Mouse (Mus musculus): ENCODE results near the gene Pias1.

Pias1 gene

GRCm38 (mm10) chr9:62987824-62988223, at the start of gene Pias1:
Gene Pias1 (minus strand): TSS chr9:62987924.
- DNase-seq (ENCODE audit: low read depth in 1 of 2, low spot score in 2 of 2), result no peak

- DNase-seq (ENCODE audit: low read depth in 1 of 2, low spot score in 2 of 2), result no peak
These were observed 47.7 kb upstream of the Pias1 start for GRCm38 (mm10) chr9:63035431-63035830.

- DNase-seq (ENCODE audit: low read depth in 1 of 2, low spot score in 2 of 2), result peak; percentile 78 to 81
These were observed 43.5 kb upstream of the Pias1 start for GRCm38 (mm10) chr9:63031011-63031782.

GRCm38 (mm10) chr9:63022486-63022885, 34.8 kb upstream of the Pias1 start:
- DNase-seq (ENCODE audit: low read depth in 1 of 2, low spot score in 2 of 2), result no peak

- DNase-seq (ENCODE audit: low read depth in 1 of 2, low spot score in 2 of 2), result no peak
These were observed 19.6 kb upstream of the Pias1 start for GRCm38 (mm10) chr9:63007371-63007770.

GRCm38 (mm10) chr9:63006081-63006820, 18.5 kb upstream of the Pias1 start:
- DNase-seq (ENCODE audit: low read depth in 1 of 2, low spot score in 2 of 2), result no peak

- no peak for DNase-seq (ENCODE audit: low read depth in 1 of 2, low spot score in 2 of 2)
These were observed 10.8 kb upstream of the Pias1 start for GRCm38 (mm10) chr9:62998561-62998960.

GRCm38 (mm10) chr9:62997626-62998025, 9.9 kb upstream of the Pias1 start:
- no peak for DNase-seq (ENCODE audit: low read depth in 1 of 2, low spot score in 2 of 2)

GRCm38 (mm10) chr9:62995186-62995585, 7.5 kb upstream of the Pias1 start:
- no peak for DNase-seq (ENCODE audit: low read depth in 1 of 2, low spot score in 2 of 2)

- DNase-seq (ENCODE audit: low read depth in 1 of 2, low spot score in 2 of 2), result no peak
These were observed 2.4 kb upstream of the Pias1 start for GRCm38 (mm10) chr9:62990134-62990533.

- peak; percentile 94 to 97 for DNase-seq (ENCODE audit: low read depth in 1 of 2, low spot score in 2 of 2)
These were observed 6.9 kb downstream of the Pias1 start for GRCm38 (mm10) chr9:62980777-62981202.

- peak; percentile 4 to 12 for DNase-seq (ENCODE audit: low read depth in 1 of 2, low spot score in 2 of 2)
These were observed 7.5 kb downstream of the Pias1 start for GRCm38 (mm10) chr9:62980162-62980776.

GRCm38 (mm10) chr9:62979461-62980161, 8.1 kb downstream of the Pias1 start:
- DNase-seq (ENCODE audit: low read depth in 1 of 2, low spot score in 2 of 2), result no peak

- no peak for DNase-seq (ENCODE audit: low read depth in 1 of 2, low spot score in 2 of 2)
These were observed 10.6 kb downstream of the Pias1 start for GRCm38 (mm10) chr9:62977152-62977551.

- no peak for DNase-seq (ENCODE audit: low read depth in 1 of 2, low spot score in 2 of 2)
These were observed 11.9 kb downstream of the Pias1 start for GRCm38 (mm10) chr9:62975830-62976229.

- peak in 1 of 2 experiments; percentile 16 for DNase-seq (ENCODE audit: low read depth in 1 of 2, low spot score in 2 of 2)
These were observed 13.3 kb downstream of the Pias1 start for GRCm38 (mm10) chr9:62974439-62974838.

GRCm38 (mm10) chr9:62972073-62972745, 15.5 kb downstream of the Pias1 start:
- DNase-seq (ENCODE audit: low read depth in 1 of 2, low spot score in 2 of 2), result peak in 1 of 2 experiments; percentile 12

GRCm38 (mm10) chr9:62970345-62970744, 17.4 kb downstream of the Pias1 start:
- no peak for DNase-seq (ENCODE audit: low read depth in 1 of 2, low spot score in 2 of 2)

- no peak for DNase-seq (ENCODE audit: low read depth in 1 of 2, low spot score in 2 of 2)
These were observed 21.7 kb downstream of the Pias1 start for GRCm38 (mm10) chr9:62966018-62966417.

- no peak for DNase-seq (ENCODE audit: low read depth in 1 of 2, low spot score in 2 of 2)
These were observed 35.0 kb downstream of the Pias1 start for GRCm38 (mm10) chr9:62952713-62953112.

GRCm38 (mm10) chr9:62945346-62945745, 42.4 kb downstream of the Pias1 start:
- DNase-seq (ENCODE audit: low read depth in 1 of 2, low spot score in 2 of 2), result no peak
